Mouse (Mus musculus): ENCODE results near the gene Itih2. TPM values are rescaled to one million over a fixed set of nuclear protein-coding genes. Genes with fewer than 3 reads are reported as not detected.

Gene Itih2
- polyA plus RNA-seq, 1 experiment from 2014 or later, result 0.93 TPM

GRCm38 (mm10) chr2:10100471-10100870 lies 30.7 kb downstream of the Itih2 start:
- Histone ChIP-seq H3K36me3 (no peaks in the 10 kb centered on the region), H3K9me3 (replicated peaks) (no peaks in the 10 kb centered on the region), H3K4me1 (no peaks in the 10 kb centered on the region), H3K27me3 (no peaks in the 10 kb centered on the region), H3K4me2 (replicated peaks) (no peak overlapping the region), H3K27ac (no peak overlapping the region), H3K9ac (no peak overlapping the region), H3K4me3 (no peak overlapping the region)
- WGBS, result 86% methylated on average over 2 of the region's 2 CpGs
- no peak for ATAC-seq (ENCODE audit: low FRiP score)

GRCm38 (mm10) chr2:10098598-10099215 lies 32.5 kb downstream of the Itih2 start:
- H3K9ac ChIP-seq, result no peak overlapping the region
- no peaks in the 10 kb centered on the region for H3K27me3 ChIP-seq
- H3K36me3 ChIP-seq, result no peaks in the 10 kb centered on the region
- H3K9me3 ChIP-seq (replicated peaks), result no peaks in the 10 kb centered on the region
- no peak overlapping the region for H3K27ac ChIP-seq
- H3K4me3 ChIP-seq, result no peak overlapping the region
- no peak for ATAC-seq (ENCODE audit: low FRiP score)
- no peaks in the 10 kb centered on the region for H3K4me1 ChIP-seq
- no peak overlapping the region for H3K4me2 ChIP-seq (replicated peaks)
- 36% methylated on average over 9 of the region's 9 CpGs for WGBS

- WGBS, result 89% methylated on average over 14 of the region's 14 CpGs
- no peak for ATAC-seq (ENCODE audit: low FRiP score)
- no peak overlapping the region for H3K4me2 ChIP-seq (replicated peaks)
- H3K27ac ChIP-seq, result no peak overlapping the region
- no peaks in the 10 kb centered on the region for H3K4me1 ChIP-seq
- no peak overlapping the region for H3K9ac ChIP-seq
- peaks cover 37% of the 10 kb centered on the region for H3K36me3 ChIP-seq
- no peaks in the 10 kb centered on the region for H3K9me3 ChIP-seq (replicated peaks)
- H3K27me3 ChIP-seq, result no peaks in the 10 kb centered on the region
- no peak overlapping the region for H3K4me3 ChIP-seq
These were observed 36.7 kb downstream of the Itih2 start for GRCm38 (mm10) chr2:10094327-10095100.

DNA sequence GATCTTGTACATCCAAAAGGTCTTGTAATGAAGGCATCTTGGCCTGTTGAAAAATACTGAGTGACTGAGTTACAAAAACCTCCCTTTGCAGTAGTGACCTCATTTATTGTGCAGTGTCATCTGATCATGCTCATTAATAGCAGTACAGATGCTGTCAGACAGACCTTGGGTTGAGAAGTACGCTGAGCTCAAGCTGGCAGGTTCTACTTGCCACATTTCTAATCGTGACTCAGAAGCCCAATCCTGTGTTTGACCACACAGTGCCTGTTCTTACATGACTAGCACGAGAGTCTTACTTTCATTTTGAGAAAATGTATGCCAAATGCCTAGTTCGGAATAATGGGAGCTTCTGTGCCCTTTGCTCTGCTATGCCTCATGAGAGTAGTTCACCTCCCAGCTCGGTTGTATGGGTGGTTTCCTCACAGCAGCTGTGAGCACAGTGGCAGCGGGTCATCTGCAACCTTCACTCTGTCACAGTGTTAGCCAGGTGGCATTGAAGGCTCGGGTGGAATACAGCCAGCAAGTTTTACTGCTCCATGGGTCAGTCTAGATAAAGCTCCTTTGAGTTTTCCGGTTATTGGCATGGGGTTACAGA lies 43.8 kb downstream of the Itih2 start:
- WGBS, result 87% methylated on average over 8 of the region's 8 CpGs
- H3K36me3 ChIP-seq, result peaks cover 57% of the 10 kb centered on the region

DNA sequence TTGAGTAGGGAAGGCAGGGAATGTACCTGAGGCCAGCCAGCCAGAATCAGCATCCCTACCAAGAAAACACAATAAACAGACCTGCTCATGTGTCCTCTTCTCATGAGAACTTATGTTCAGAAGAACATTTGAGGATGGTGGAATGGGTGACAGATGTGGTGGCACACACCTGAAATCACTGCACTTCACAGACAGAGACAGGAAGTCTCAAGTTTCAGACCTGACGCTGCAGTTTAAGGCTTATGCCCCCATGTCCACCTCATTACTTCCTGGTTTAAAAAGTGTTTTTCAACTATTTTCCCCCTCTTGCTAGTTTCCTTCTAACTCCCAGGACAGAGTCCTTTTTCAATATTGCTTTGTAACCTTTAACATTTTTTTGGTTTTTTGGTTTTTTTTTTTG lies 48.5 kb downstream of the Itih2 start:
- no peak for ATAC-seq (ENCODE audit: low FRiP score)
- Histone ChIP-seq H3K9me3 (replicated peaks) (no peaks in the 10 kb centered on the region), H3K4me3 (no peak overlapping the region), H3K4me2 (replicated peaks) (no peak overlapping the region), H3K27ac (no peak overlapping the region), H3K4me1 (peaks cover 24% of the 10 kb centered on the region), H3K36me3 (peaks cover 19% of the 10 kb centered on the region; the same call in 1 of the 2 replicates), H3K27me3 (no peaks in the 10 kb centered on the region), H3K9ac (no peak overlapping the region)
- 78% methylated on average over 1 of the region's 1 CpGs for WGBS

More for the DNA sequence above, 43.8 kb downstream of the Itih2 start:
- Histone ChIP-seq H3K4me2 (replicated peaks) (no peak overlapping the region), H3K27ac (no peak overlapping the region), H3K4me3 (no peak overlapping the region), H3K27me3 (no peaks in the 10 kb centered on the region), H3K9ac (no peak overlapping the region), H3K9me3 (replicated peaks) (no peaks in the 10 kb centered on the region), H3K4me1 (no peaks in the 10 kb centered on the region)
- ATAC-seq (ENCODE audit: low FRiP score), result no peak

- Histone ChIP-seq H3K27me3 (no peaks in the 10 kb centered on the region), H3K9ac (peak overlapping the region; percentile 96; the same call in 1 of the 2 replicates), H3K4me2 (replicated peaks) (peak overlapping the region; percentile 75), H3K4me1 (peaks cover 28% of the 10 kb centered on the region), H3K4me3 (peak overlapping the region; percentile 87), H3K36me3 (0 out of 2 replicates have a peak, but pooled peaks cover 16% of the 10 kb centered on the region), H3K9me3 (replicated peaks) (no peaks in the 10 kb centered on the region), H3K27ac (no peak overlapping the region)
- 90% methylated on average over 5 of the region's 5 CpGs for WGBS
- ATAC-seq (ENCODE audit: low FRiP score), result no peak
These were observed 49.6 kb downstream of the Itih2 start for GRCm38 (mm10) chr2:10081453-10082080.

- peak within 1 kb of the TSS; percentile 87 for H3K4me3 ChIP-seq
- peak within 1 kb of the TSS; percentile 94 for H3K27ac ChIP-seq
- peaks cover 32% of the 10 kb centered on the region for H3K4me1 ChIP-seq
- peak; percentile 98 for ATAC-seq (ENCODE audit: low FRiP score)
- peak within 1 kb of the TSS; percentile 96 for H3K9ac ChIP-seq
- H3K36me3 ChIP-seq, result 0 out of 2 replicates have a peak, but pooled peaks cover 10% of the 10 kb centered on the region
- under 1% methylated on average over 61 of the region's 61 CpGs for WGBS
- H3K9me3 ChIP-seq (replicated peaks), result no peaks in the 10 kb centered on the region
- H3K27me3 ChIP-seq, result no peaks in the 10 kb centered on the region
- peak within 1 kb of the TSS; percentile 82 for H3K4me2 ChIP-seq (replicated peaks)
These were observed 50.7 kb downstream of the Itih2 start, which contains the start of the genes Atp5c1 and Kin for GRCm38 (mm10) chr2:10080310-10081010. Atp5c1 (minus strand) TSS chr2:10080510. Kin (plus strand) TSS chr2:10080593.

DNA sequence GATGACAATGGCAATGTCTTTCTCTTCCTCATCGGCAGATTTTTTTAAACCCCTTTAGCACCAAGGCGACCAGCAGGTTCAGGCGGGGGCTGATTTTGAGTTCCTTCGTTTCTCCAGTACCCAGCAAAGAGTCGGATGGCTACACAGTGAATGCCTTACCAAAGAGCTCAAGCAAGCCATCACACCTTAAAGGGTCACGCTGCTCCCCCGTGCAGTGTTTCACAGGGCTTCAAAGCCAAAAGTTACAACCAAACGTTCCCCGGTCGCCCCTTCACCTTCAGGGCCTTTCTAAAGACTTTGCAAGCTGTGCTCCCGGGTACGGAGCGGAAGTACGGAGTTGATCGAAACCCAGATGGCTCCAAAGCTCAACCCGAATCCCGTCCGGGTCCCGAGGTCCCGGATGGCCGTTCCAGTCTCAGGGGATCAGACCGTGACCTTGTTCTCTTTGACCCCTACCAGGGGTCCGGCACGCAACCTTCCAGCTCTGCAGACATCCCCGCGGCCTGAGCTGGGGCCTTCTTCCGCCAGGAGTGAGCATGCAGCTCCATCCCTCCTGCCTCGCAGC lies 51.4 kb downstream of the Itih2 start:
- Histone ChIP-seq H3K27me3 (no peaks in the 10 kb centered on the region), H3K4me2 (replicated peaks) (peak overlapping the region; percentile 82), H3K4me1 (peaks cover 32% of the 10 kb centered on the region), H3K9ac (peak overlapping the region; percentile 96), H3K27ac (peak overlapping the region; percentile 94), H3K36me3 (0 out of 2 replicates have a peak, but pooled peaks cover 10% of the 10 kb centered on the region), H3K9me3 (replicated peaks) (no peaks in the 10 kb centered on the region), H3K4me3 (peak overlapping the region; percentile 87)
- ATAC-seq (ENCODE audit: low FRiP score), result no peak
- under 1% methylated on average over 28 of the region's 28 CpGs for WGBS

- Histone ChIP-seq H3K27ac (no peak overlapping the region), H3K27me3 (no peaks in the 10 kb centered on the region), H3K36me3 (peaks cover 9% of the 10 kb centered on the region; the same call in 1 of the 2 replicates), H3K9me3 (replicated peaks) (no peaks in the 10 kb centered on the region), H3K9ac (no peak overlapping the region), H3K4me2 (replicated peaks) (no peak overlapping the region), H3K4me3 (no peak overlapping the region), H3K4me1 (peaks cover 29% of the 10 kb centered on the region)
- 91% methylated on average over 8 of the region's 8 CpGs for WGBS
- ATAC-seq (ENCODE audit: low FRiP score), result no peak
These were observed 54.5 kb downstream of the Itih2 start for GRCm38 (mm10) chr2:10076675-10077074.

DNA sequence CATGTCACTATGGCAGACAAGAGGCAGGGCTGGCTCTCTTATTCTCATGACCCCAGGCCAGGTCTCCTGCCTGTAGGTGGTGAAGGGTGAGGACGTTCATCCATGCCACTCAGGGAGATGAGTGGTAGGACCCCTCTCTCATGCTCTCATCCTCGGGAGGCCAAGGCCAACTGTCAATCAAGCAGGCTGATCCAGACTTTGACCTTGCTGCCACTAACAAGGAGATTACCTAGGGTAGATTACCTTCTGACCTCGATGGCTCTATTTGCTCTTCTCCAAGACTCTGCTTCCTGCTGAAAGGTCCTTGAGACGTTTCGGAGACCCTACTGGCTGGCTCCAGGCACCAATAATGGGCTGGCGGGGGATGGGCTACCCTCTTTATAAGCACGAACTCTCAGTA lies 56.7 kb downstream of the Itih2 start:
- ATAC-seq (ENCODE audit: low FRiP score), result no peak
- Histone ChIP-seq H3K4me3 (no peak overlapping the region), H3K27me3 (no peaks in the 10 kb centered on the region), H3K36me3 (peaks cover 9% of the 10 kb centered on the region; the same call in 1 of the 2 replicates), H3K4me2 (replicated peaks) (no peak overlapping the region), H3K4me1 (peaks cover 24% of the 10 kb centered on the region), H3K9me3 (replicated peaks) (no peaks in the 10 kb centered on the region), H3K9ac (no peak overlapping the region), H3K27ac (no peak overlapping the region)
- WGBS, result 89% methylated on average over 7 of the region's 7 CpGs

GRCm38 (mm10) chr2:10071751-10072150 lies 59.4 kb downstream of the Itih2 start:
- no peak for ATAC-seq (ENCODE audit: low FRiP score)
- Histone ChIP-seq H3K36me3 (peaks cover 28% of the 10 kb centered on the region), H3K9ac (no peak overlapping the region), H3K27ac (no peak overlapping the region), H3K4me2 (replicated peaks) (no peak overlapping the region), H3K9me3 (replicated peaks) (no peaks in the 10 kb centered on the region), H3K27me3 (no peaks in the 10 kb centered on the region), H3K4me3 (no peak overlapping the region), H3K4me1 (0 out of 2 replicates have a peak, but pooled peaks cover 4% of the 10 kb centered on the region)
- 95% methylated on average over 7 of the region's 7 CpGs for WGBS

Data from hindbrain, embryonic 12.5 days (tissue).